Mouse (Mus musculus): ENCODE results near the gene Gm20388. TPM values are rescaled to one million over a fixed set of nuclear protein-coding genes. Genes with fewer than 3 reads are reported as not detected.

Gm20388 gene
- polyA plus RNA-seq, 1 experiment from 2014 or later: 47.1 TPM

DNA sequence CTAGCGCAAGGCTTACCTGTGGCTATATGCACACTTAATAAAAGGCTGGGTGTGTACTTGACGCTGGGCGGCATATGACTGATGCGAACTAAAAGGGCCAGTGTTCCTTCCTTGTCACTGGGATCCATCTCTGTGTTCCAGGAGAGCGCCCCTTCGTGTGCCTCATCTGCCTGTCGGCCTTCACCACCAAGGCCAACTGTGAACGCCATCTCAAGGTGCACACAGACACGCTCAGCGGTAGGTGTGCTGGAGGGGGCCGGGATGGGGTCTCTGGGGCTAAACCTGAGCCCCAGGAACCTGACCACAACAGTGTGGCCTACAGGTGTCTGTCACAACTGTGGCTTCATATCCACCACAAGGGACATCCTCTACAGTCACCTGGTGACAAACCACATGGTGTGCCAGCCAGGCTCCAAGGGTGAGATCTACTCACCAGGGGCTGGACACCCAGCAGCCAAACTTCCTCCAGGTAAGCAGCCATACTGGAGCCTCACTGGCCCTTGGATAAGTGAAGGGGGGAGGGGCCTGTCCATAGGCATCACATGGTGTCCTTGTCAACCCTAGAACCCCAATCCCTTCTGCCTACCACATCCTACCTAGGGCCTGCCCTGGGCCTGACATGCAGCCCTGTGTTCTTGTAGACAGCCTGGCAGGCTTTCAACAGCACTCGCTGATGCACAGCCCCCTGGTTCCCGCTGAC is 2424.3 kb downstream of the Gm20388 start:
- no peaks in the 10 kb centered on the region for H3K79me2 ChIP-seq (ENCODE audit: inconsistent target)
- H3K36me3 ChIP-seq (ENCODE audit: inconsistent target): no peaks in the 10 kb centered on the region
- WGBS (ENCODE audit: missing documents): 95% methylated on average over 13 of the region's 13 CpGs
- no peak overlapping the region for H3K4me3 ChIP-seq (ENCODE audit: inconsistent target)
- H3K27ac ChIP-seq: no peak overlapping the region

DNA sequence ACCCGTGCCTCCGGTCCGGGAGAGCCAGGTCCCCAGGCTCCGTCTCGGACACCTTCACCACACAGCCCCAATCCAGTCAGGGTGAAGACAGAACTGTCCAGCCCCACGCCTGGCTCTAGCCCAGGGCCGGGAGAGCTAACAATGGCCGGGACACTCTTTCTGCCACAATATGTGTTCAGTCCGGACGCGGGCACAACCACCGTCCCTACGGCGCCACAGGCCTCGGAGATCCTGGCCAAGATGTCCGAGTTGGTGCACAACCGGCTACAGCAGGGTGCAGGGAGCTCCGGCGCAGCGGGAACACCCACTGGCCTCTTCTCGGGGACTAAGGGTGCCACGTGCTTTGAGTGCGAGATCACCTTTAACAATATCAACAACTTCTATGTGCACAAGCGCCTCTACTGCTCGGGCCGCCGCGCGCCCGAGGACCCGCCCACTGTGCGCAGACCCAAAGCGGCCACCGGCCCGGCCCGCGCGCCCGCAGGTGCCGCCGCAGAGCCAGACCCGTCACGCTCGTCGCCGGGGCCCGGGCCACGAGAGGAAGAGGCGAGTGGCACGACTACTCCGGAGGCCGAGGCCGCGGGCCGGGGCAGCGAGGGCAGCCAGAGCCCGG is 2425.1 kb downstream of the Gm20388 start:
- Histone ChIP-seq H3K4me3 (ENCODE audit: inconsistent target) (no peak overlapping the region), H3K36me3 (ENCODE audit: inconsistent target) (no peaks in the 10 kb centered on the region), H3K27ac (no peak overlapping the region), H3K79me2 (ENCODE audit: inconsistent target) (no peaks in the 10 kb centered on the region)
- WGBS (ENCODE audit: missing documents): 94% methylated on average over 50 of the region's 57 CpGs

DNA sequence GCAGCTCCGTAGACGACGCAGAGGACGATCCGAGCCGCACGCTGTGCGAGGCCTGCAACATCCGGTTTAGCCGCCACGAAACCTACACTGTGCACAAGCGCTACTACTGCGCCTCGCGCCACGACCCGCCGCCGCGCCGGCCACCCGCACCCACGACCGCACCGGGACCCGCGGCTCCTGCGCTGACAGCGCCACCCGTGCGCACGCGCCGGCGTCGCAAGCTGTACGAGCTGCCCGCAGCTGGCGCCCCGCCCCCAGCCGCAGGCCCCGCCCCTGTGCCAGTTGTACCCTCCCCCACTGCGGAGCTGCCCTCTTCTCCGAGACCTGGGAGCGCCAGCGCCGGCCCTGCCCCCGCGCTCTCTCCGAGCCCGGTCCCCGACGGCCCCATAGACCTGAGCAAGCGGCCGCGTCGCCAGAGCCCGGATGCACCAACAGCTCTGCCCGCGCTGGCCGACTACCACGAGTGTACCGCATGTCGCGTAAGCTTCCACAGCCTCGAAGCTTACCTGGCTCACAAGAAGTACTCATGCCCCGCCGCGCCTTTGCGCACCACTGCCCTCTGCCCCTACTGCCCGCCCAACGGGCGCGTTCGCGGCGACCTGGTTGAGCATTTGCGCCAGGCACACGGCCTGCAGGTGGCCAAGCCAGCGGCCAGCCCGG is 2425.7 kb downstream of the Gm20388 start:
- Histone ChIP-seq H3K79me2 (ENCODE audit: inconsistent target) (no peaks in the 10 kb centered on the region), H3K27ac (no peak overlapping the region), H3K36me3 (ENCODE audit: inconsistent target) (no peaks in the 10 kb centered on the region), H3K4me3 (ENCODE audit: inconsistent target) (no peak overlapping the region)
- WGBS (ENCODE audit: missing documents): 95% methylated on average over 71 of the region's 81 CpGs

DNA sequence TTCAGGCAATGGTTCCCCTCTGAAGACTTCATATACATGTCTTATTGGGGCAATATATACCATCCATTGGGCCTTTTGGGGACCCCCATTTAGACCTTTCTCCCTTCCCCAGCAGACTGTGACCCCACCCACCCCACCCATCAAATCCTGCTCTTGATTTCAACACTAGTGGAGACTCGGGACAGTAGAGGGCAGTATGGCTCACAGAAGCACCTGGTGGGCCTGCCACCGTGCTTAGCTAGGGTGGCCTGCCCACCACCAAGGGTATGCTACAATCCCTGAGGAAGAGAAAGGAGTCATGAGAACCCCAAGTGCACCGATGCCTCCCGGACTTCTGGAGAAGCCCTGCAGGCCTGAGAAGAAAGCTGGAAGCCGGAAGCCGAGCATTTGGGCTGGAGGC is 2428.2 kb downstream of the Gm20388 start:
- Histone ChIP-seq H3K4me3 (ENCODE audit: inconsistent target) (no peak overlapping the region), H3K36me3 (ENCODE audit: inconsistent target) (no peaks in the 10 kb centered on the region), H3K79me2 (ENCODE audit: inconsistent target) (no peaks in the 10 kb centered on the region), H3K27ac (no peak overlapping the region)
- WGBS (ENCODE audit: missing documents): 81% methylated on average over 6 of the region's 6 CpGs

DNA sequence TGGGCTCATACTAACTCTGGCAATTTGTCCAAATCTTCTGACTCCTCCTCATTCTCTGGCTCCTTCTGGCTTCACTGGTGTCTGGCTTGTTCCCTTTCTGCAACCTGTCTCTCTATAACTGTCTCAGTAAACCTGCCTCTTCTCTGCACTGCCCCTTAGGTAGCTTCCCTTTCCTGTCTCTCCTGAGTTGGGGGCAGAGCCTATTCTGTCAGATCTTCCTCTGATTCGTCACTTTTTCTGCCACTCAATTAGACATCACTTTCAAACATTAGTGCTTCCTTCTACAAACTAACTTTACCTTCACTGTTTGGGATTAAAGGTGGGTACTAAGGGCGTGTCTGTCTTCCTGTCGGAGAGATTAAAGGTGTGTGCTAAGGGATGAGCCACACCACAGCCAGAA is 2430.1 kb downstream of the Gm20388 start:
- no peaks in the 10 kb centered on the region for H3K79me2 ChIP-seq (ENCODE audit: inconsistent target)
- no peak overlapping the region for H3K4me3 ChIP-seq (ENCODE audit: inconsistent target)
- no peaks in the 10 kb centered on the region for H3K36me3 ChIP-seq (ENCODE audit: inconsistent target)
- H3K27ac ChIP-seq: no peak overlapping the region
- WGBS (ENCODE audit: missing documents): 93% methylated on average over 3 of the region's 3 CpGs

DNA sequence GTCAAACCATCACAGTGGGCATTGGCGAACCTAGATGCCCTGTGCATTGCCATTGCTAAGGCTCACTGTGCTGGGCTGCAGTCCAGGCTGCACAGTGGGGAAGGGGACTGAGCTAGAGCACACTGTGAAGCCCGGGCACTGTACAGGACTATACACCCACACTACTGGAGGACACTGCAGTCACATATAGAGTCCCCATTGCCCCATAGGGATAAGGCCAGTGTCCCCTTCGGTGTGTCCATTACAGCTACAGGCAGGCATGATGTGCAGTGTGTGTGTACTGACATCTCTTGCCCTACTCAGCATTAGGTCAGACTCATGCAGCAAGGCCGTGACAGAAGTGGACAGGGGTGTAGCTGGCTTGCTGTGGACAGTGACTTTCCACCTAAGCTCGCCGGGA is 2431.1 kb downstream of the Gm20388 start:
- H3K79me2 ChIP-seq (ENCODE audit: inconsistent target): no peaks in the 10 kb centered on the region
- no peak overlapping the region for H3K4me3 ChIP-seq (ENCODE audit: inconsistent target)
- WGBS (ENCODE audit: missing documents): 83% methylated on average over 6 of the region's 6 CpGs
- H3K27ac ChIP-seq: no peak overlapping the region
- H3K36me3 ChIP-seq (ENCODE audit: inconsistent target): no peaks in the 10 kb centered on the region

DNA sequence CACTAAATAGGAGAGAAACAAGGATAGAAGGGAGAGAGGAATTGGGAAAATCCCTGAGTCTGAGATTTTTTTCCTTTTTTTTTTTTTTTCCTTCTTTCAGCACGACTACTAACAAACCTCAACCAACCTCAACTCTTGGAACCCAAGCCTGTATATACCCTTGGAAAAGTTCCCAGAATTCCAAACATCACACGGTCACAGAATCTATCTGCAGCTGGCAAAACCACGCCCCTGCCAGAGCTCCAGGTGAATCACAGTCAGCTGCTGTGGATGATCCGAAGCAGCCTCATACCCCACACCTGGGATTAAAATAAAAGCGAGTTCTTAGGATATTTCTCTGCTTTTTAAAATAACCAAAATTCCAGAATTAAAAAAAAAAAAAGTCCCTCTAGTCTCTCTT is 2431.7 kb downstream of the Gm20388 start:
- Histone ChIP-seq H3K79me2 (ENCODE audit: inconsistent target) (no peaks in the 10 kb centered on the region), H3K27ac (no peak overlapping the region)
- WGBS (ENCODE audit: missing documents): 70% methylated on average over 5 of the region's 5 CpGs

DNA sequence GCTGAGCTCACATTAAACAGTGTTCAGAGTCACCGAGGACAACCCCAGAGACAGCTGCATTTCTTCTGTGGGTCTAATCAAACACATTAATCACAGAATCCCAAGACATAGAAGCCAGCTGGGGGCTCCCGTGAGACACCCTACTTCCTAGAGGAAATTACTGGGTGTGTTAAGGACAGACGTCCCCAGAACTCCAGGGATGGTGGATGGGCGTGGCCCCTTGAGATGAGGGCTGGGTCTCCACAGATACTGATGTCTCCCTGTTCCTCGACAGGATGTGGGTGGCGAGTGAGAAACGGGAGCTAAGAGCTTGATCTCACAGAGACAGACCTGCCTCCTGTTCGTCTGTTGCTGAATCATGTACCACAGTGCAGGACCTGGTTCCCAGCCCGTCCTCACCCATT is 2432.2 kb downstream of the Gm20388 start:
- WGBS (ENCODE audit: missing documents): 10% methylated on average over 9 of the region's 9 CpGs
- no peak overlapping the region for H3K27ac ChIP-seq
- no peak overlapping the region for H3K4me3 ChIP-seq (ENCODE audit: inconsistent target)
- H3K36me3 ChIP-seq (ENCODE audit: inconsistent target): no peaks in the 10 kb centered on the region
- no peaks in the 10 kb centered on the region for H3K79me2 ChIP-seq (ENCODE audit: inconsistent target)

More for the DNA sequence above, 2431.7 kb downstream of the Gm20388 start:
- Histone ChIP-seq H3K36me3 (ENCODE audit: inconsistent target) (no peaks in the 10 kb centered on the region), H3K4me3 (ENCODE audit: inconsistent target) (no peak overlapping the region)

DNA sequence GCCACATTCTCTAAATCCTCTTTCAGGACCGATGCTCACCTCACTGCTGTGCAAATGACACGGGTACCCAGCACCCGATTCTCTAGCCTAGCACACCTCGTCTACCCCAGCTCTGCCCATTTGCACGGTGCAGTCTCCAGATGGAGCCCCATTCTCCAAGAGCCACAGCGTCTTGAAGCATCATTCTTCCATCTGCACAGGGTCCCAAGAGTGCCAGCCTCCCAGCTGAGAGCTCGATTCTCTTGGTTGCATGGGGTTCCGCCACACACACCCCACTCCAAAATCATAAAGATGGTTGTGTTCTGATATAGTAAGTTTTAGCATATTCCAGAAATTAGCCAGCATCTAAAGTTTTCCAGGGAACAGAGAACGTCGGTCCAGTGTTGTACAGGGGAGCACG is 2432.7 kb downstream of the Gm20388 start:
- Histone ChIP-seq H3K27ac (no peak overlapping the region), H3K79me2 (ENCODE audit: inconsistent target) (no peaks in the 10 kb centered on the region), H3K4me3 (ENCODE audit: inconsistent target) (no peak overlapping the region), H3K36me3 (ENCODE audit: inconsistent target) (no peaks in the 10 kb centered on the region)
- WGBS (ENCODE audit: missing documents): 5% methylated on average over 11 of the region's 11 CpGs

DNA sequence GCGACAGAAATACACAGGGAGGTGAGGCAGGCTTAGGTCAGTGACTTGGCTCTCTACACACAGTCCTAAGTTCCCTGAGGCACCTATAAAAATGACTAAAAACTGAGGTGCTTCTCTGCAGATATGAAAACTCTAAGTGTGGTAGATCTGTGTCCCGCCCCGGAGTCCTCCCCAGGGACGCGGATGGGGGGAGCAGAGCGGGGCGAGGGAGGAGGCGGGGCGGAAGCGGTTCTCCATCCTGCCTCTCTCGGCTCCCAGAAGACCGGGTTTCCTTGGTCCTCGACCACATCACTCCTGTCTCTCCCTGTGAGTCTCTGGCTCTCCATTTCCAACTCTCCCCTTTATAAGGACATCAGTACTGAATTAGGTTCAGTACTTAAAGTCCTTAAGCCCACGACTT is 2433.1 kb downstream of the Gm20388 start:
- 5% methylated on average over 14 of the region's 14 CpGs for WGBS (ENCODE audit: missing documents)
- Histone ChIP-seq H3K79me2 (ENCODE audit: inconsistent target) (no peaks in the 10 kb centered on the region), H3K36me3 (ENCODE audit: inconsistent target) (no peaks in the 10 kb centered on the region), H3K4me3 (ENCODE audit: inconsistent target) (no peak overlapping the region), H3K27ac (no peak overlapping the region)

DNA sequence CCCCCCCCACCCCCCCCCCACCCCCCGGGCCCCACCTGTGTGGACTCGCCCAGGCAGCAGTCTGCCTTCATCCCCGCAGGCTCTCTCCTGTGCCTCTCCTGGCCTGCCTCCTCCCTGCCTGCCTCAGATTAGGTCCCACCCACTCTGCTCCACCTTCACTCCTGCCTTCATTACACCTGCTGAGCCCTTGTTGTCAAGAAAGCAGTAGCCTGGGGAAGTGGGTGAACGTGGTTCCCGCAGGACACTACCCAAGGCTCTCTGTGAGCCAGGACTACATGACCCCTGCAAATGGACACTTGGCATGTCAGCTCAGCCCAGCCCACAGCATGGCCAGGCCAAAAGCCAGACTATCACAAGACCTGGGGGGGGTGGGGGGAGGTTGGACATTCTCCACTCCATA is 2433.6 kb downstream of the Gm20388 start:
- no peak overlapping the region for H3K27ac ChIP-seq
- 51% methylated on average over 3 of the region's 5 CpGs for WGBS (ENCODE audit: missing documents)
- H3K4me3 ChIP-seq (ENCODE audit: inconsistent target): no peak overlapping the region

DNA sequence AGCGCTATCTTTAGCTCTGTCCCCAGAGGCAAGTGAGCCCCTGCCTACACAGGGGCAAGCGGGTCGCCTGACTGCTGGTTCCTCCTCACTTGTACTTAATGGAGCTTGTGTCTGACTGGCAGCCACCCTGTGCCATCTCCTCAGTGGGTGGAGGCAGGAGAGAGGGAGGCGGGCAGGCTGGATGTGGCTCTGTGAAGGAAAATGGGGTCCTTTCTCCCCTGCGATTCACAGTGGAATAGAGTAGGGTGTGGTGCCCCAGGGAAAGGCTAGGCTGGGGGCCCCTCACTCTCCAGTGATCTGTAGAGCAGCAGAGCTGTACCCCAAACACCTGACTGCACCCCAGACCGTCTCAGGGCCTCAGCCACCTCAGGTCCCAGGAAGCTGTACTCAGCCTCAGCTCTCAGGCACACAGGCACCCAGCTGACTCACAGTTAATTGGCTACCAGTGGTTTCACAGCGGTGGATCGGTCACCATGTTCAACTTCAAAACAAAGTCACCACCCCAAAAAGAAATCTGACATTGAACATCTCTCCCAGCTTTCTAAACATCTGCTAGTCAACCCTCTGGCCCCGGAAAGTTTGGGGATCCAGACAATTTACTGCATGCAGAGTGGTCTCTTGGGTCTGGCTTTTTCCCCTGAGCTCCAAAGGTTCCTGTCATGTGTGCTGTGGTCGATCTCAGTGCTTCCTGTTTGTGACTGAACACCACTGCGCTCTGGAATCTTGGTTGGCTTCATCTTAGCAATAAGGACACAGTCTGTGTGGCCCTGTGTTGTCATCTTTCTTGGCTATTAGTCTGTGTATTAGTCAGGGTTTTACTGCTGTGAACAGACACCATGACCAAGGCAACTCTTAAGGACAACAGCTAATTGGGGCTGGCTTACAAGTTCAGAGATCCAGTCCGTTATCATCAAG is 2434.8 kb downstream of the Gm20388 start:
- no peak overlapping the region for H3K4me3 ChIP-seq (ENCODE audit: inconsistent target)
- 48% methylated on average over 12 of the region's 12 CpGs for WGBS (ENCODE audit: missing documents)
- H3K36me3 ChIP-seq (ENCODE audit: inconsistent target): no peaks in the 10 kb centered on the region
- peak overlapping the region; percentile 27 for H3K27ac ChIP-seq
- H3K79me2 ChIP-seq (ENCODE audit: inconsistent target): no peaks in the 10 kb centered on the region

More for the DNA sequence above, 2433.6 kb downstream of the Gm20388 start:
- Histone ChIP-seq H3K79me2 (ENCODE audit: inconsistent target) (no peaks in the 10 kb centered on the region), H3K36me3 (ENCODE audit: inconsistent target) (no peaks in the 10 kb centered on the region)

DNA sequence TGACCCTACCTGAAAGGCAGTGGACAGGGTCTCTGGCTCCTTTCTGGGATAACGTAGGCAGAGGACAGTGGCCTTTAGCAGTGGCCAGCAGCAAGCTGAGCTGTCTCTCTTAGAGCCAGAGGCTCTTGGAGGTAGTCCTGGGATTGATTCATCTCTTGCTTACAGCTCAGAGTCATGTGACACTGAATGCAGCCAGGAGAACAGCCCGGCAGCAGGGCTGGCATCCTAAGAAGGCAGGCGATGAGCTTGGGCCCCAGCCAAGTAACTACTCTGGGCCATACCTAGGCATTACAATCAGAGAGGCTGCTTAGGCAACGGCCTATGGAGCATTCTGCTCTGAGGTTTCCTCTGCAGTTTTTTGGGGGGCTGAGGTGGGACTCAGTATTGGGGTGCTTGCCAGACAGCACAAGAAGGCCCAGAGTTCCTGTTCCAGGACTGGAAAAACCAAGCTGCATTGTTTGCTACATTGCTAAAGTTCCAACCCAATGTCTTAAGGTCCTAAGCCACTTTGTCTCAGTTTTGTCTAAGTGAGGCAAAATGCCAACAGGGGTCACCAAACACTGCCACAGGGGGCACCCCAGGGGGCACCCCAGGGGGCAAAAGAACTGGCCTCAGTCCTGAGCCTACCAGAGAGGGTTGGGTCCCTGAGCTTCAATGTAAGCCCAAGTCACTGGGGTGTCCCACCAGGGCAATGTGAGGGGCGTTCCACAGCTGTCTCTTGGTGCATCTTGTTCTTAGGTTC is 2437.3 kb downstream of the Gm20388 start:
- Histone ChIP-seq H3K36me3 (ENCODE audit: inconsistent target) (no peaks in the 10 kb centered on the region), H3K79me2 (ENCODE audit: inconsistent target) (no peaks in the 10 kb centered on the region), H3K4me3 (ENCODE audit: inconsistent target) (no peak overlapping the region), H3K27ac (no peak overlapping the region)
- WGBS (ENCODE audit: missing documents): 79% methylated on average over 5 of the region's 5 CpGs

Measured in macrophage (primary cell).